Mouse (Mus musculus): ENCODE measurements around the gene Aurkb.

GRCm38 (mm10) chr11:69059975-69060411, 14.5 kb downstream of the Aurkb start:
- TF ChIP-seq CTCF (IDR thresholded peaks at IDR 0.05 in 2 of 3, conservative IDR thresholded peaks at IDR 0.05 in 1 of 3; ENCODE audit: control insufficient read depth in 1 of 3, insufficient read depth in 1 of 3, low read depth in 2 of 3, low read length in 3 of 3, poor library complexity in 1 of 3, severe bottlenecking in 1 of 3) = no peak
- no peak for TF ChIP-seq USF1 (IDR thresholded peaks at IDR 0.05; ENCODE audit: low read depth, low read length)
- TF ChIP-seq POLR2A (IDR thresholded peaks at IDR 0.05; ENCODE audit: control insufficient read depth in 1 of 2, insufficient read depth in 1 of 2, low read depth in 1 of 2, low read length in 2 of 2, poor library complexity in 1 of 2) = no peak
- TF ChIP-seq HCFC1 (IDR thresholded peaks at IDR 0.05; ENCODE audit: low read depth, low read length) = no peak
- TF ChIP-seq GATA1 (IDR thresholded peaks at IDR 0.05; ENCODE audit: low read depth, low read length) = no peak
- no peak for TF ChIP-seq MAFK (IDR thresholded peaks at IDR 0.05; ENCODE audit: borderline replicate concordance, low read depth, low read length)
- TF ChIP-seq EP300 (IDR thresholded peaks at IDR 0.05; ENCODE audit: low read depth in 1 of 2, low read length in 2 of 2) = no peak
- no peak for TF ChIP-seq NELFE (IDR thresholded peaks at IDR 0.05; ENCODE audit: low read depth, low read length)

Data from MEL (cell line).